Mouse (Mus musculus) forelimb bud, embryonic 11.5 days (tissue): ENCODE results near the gene Gm16513.
"Not testable (repeated sequence)": the region's sequence is repeated elsewhere in the genome, so short reads cannot be mapped to it uniquely, and the experiment has no call there.

ENCODE experiments used
- DNase-seq: peaks from one replicate; pipeline ENCODE4 v3.0.0-alpha.2; 2012; ENCODE audit warnings: low read depth, low spot score

The Gm16513 gene

GRCm38 (mm10) chr5:95182324-95182723 is at the start of gene Gm16513:
Gene Gm16513 (plus strand): TSS chr5:95182624.
- not testable (repeated sequence) for DNase-seq
